Mouse (Mus musculus) cerebellum, adult 18-20 months (tissue): ENCODE results near the gene S1pr2.
A peak's percentile ranks its signal among the peaks of the same experiment; 100 is the strongest.

Experiments
- DNase-seq, 2 experiments: peaks; one replicate each; pipeline ENCODE4 v3.0.0; 2021

S1pr2 gene

GRCm38 (mm10) chr9:20965606-20966005 lies 11.0 kb downstream of the S1pr2 start:
- DNase-seq: no peak

DNA sequence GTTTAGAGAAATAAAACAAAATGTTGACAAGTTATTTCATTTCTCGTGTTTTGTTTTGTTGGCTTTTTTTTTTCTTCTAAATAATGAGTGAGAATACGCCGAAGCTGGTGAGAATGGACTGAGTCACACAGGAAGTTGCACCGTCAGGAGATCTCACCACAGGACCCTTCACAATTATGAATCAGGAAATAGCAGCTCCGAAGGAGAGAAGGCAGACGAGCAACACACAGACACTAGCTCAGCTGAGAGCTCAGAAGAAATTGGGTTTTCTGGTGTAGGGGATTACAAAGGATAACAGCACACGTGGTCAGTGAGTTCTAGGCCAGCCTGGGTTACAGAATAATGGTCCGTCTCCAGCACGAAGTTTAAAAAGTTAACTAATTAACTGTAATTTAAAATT lies 15.0 kb downstream of the S1pr2 start:
- no peak for DNase-seq

DNA sequence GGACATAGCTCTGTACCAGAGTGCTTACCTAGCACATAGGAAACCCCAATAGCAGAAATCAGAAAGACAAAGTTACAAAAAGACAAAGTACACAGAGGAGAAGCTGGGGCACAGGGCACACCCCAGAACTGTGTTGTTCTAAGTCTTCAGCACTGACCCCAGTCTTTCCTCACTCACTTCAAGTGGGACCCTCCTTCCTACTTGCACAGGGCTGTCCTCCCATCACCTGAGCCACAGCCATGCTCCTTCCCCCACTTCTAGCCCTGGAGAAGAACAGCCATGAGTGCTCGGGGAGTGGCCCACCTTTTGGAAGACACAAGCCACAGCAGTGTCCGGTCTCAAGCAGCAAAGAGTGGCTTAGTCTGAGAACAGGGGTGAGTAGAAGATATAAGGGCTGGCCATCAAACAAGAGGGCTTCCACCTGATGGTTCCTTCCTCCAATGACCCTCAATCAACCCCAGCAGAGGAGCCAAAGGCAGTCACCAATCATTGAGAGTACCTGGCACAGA lies 17.1 kb downstream of the S1pr2 start, which contains the start of gene Dnmt1:
Dnmt1 (minus strand) TSS at position 459 of the 509 bp plus-strand sequence.
- no peak for DNase-seq

DNA sequence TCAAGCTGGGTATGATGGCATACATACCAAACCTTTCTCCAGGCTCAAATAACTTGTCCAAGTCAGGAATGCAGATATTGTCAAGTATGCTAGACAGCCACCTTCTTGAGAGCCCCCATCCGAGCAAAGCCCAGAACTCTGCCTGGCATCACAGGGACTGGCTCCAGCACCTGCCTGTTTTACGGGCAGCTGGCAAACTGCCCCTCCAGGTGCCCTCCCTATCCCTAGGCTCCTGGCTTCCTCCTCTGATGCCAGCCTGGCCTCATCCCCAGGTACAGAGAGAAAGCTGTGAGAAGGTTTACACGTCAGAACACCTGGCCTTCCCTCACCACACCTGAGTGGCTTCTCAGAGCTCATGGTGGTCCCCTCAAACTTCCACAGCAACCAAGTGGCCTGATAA lies 19.6 kb downstream of the S1pr2 start:
- no peak for DNase-seq

GRCm38 (mm10) chr9:20952520-20953227 lies 23.9 kb downstream of the S1pr2 start:
- DNase-seq: peak; percentile 96 to 98

- no peak for DNase-seq
Measured at GRCm38 (mm10) chr9:20951966-20952519, 24.5 kb downstream of the S1pr2 start.

- DNase-seq: peak; percentile 51 to 65
Measured at GRCm38 (mm10) chr9:20951441-20951840, 25.1 kb downstream of the S1pr2 start.

GRCm38 (mm10) chr9:20950419-20950818 lies 26.2 kb downstream of the S1pr2 start:
- no peak for DNase-seq

DNA sequence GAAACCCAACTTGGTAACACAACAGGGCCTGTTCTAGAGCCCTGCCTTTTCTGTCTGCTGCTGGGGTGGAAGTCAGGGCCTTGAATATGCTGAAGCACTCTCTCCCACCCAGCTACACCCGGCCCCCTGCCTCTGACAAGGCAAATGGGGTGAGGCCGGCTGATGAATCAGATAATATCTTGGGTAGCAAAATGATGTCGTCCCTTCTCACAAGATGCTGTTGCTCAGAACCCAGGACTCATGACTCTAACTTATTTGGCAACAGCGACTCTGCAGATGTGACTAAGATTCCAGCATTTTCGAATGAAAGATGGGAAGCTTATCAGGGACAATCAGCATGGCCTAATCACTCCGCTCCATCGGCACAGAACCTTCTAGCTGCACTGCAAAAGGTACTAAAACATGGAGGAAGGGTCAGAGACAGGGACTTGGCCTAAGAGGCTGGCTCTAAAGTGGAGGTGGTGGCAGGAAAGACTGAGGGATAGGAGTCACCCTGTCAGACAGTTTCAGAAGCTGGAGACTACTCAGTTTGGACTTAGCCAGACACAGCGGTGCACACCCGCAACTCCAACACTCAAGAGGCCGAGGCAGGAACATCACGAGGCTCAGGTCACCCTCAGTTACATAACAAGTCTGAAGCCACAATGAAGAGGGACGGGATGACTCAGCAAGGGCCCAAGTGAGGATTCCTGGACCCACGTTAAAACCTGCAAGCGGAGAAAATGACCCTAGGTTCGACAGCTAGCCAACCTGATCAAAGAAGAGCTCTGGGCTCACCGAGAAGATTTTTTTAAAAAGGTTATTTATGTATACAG lies 30.3 kb downstream of the S1pr2 start:
- DNase-seq: no peak

DNA sequence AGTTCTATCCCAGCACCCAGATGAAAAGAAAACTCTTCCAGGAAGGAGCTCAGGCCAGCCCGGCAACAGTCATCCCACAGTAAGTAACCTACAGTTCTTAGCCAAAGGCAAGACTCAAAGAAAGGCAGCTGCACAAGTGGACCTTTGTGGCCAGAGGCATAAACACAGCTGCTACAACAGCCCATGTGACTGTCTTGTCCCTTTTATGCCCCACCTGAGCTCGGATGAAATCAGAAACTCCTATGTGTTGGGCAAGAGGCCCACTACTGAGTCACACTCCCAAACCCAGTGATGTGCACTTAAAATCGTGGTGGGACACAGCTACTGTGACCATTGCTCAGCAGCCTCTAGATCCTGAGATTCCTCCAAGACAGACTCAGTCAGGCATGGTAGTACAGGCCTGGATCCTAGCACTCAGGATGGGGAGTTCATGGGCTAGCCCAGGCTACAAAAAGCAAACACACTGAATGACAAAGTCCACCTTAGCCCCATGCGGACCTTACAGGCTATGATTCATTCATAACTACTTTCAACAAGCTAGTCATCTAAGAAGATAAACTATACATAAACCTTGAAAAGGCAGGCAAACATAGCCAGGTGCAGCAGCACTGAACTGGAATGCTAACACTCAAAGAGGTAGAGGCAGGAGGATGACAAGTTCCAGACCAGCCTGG lies 31.7 kb downstream of the S1pr2 start:
- DNase-seq: no peak

DNA sequence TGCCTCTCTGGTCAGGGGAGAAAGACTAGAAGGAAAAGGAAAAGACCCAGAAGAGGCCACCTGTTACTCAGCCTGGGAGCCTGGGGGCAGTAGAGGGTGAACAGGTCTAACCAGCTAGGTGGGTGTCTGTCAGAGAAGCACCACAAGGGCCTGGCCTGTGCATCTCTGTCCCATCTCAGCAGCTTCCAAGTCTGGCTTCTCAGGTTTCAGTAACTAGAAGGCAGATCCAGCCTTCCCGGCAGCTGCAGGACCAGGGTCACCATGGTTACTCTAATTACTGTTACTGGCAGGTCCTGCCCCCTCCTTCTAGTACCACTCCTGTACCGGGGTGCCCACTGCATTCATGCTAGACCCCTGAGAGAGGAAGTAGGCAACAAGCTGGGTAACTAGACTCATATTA lies 32.7 kb downstream of the S1pr2 start:
- DNase-seq: no peak

DNA sequence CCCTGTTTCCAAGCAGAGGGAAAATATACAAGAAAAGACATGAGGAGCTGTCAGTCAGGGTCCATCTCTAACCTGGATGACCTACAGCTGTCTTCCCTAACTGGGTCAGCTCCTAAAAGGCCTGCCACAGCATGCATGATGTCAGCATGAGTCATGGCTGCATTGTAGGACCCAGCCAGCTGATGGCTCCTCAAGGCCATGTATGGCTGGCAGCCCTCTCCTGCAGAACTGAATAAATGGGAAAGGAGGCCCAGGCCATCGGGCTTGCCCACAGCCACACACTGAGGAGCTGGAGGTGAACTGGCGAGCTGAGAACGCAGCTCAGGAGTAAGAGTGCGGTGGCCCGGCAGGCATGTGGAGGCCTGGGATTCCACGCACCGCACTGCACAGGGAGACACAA lies 33.2 kb downstream of the S1pr2 start:
- peak; percentile 12 to 20 for DNase-seq

DNA sequence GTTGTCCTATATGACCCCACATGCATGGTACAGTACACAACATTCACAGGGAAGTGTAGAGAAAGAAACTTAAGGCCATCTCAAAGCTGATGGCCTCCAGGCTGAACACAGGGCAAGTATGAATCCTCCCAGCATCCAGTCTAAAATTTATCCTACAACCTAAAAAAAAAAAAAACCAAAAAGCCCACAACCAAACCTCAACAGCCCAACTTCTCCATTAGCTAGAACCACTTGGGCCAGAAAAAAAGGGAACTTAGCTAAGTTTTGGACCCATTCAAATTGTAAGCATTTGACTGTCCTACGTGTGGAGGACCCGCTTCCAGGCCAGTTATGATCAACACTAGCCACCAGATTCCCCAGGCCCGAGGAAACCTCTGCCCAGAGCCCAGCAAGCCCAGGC lies 53.3 kb downstream of the S1pr2 start:
- no peak for DNase-seq

- DNase-seq: no peak
Measured at GRCm38 (mm10) chr9:20916160-20916559, 60.4 kb downstream of the S1pr2 start.
